Mouse (Mus musculus) spleen, postnatal 4 days (tissue): ENCODE measurements around the gene Nfic.

Experiments used
- DNase-seq, 2 experiments: peaks; one replicate each; pipeline ENCODE4 v3.0.0; 2022; ENCODE audit warnings: low spot score in 2 of 2

Gene Nfic

GRCm38 (mm10) chr10:81404082-81404481 is 51.4 kb downstream of the Nfic start:
- no peak for DNase-seq

GRCm38 (mm10) chr10:81403511-81403910 is 51.9 kb downstream of the Nfic start:
- DNase-seq, result no peak

- DNase-seq, result no peak
These were observed 53.1 kb downstream of the Nfic start for GRCm38 (mm10) chr10:81402227-81402765.

GRCm38 (mm10) chr10:81401521-81402226 is 53.8 kb downstream of the Nfic start:
- peak; percentile 69 to 79 for DNase-seq

- no peak for DNase-seq
These were observed 54.3 kb downstream of the Nfic start for GRCm38 (mm10) chr10:81401205-81401520.

GRCm38 (mm10) chr10:81400371-81401204 is 54.8 kb downstream of the Nfic start:
- no peak for DNase-seq

- DNase-seq, result no peak
These were observed 55.6 kb downstream of the Nfic start for GRCm38 (mm10) chr10:81399798-81400308.

GRCm38 (mm10) chr10:81399296-81399695 is 56.1 kb downstream of the Nfic start:
- DNase-seq, result no peak

GRCm38 (mm10) chr10:81396749-81397148 is 58.7 kb downstream of the Nfic start:
- DNase-seq, result no peak

- DNase-seq, result no peak
These were observed 59.6 kb downstream of the Nfic start for GRCm38 (mm10) chr10:81395865-81396264.

- DNase-seq, result peak; percentile 75 to 93
These were observed 60.3 kb downstream of the Nfic start for GRCm38 (mm10) chr10:81395127-81395526.

GRCm38 (mm10) chr10:81393456-81394063 is 61.9 kb downstream of the Nfic start:
- DNase-seq, result no peak

GRCm38 (mm10) chr10:81392781-81393185 is 62.7 kb downstream of the Nfic start, which contains the start of gene Smim24:
Gene Smim24 (plus strand): TSS chr10:81393051.
- DNase-seq, result no peak

GRCm38 (mm10) chr10:81392270-81392669 is 63.2 kb downstream of the Nfic start:
- DNase-seq, result no peak

GRCm38 (mm10) chr10:81390678-81390965 is 64.8 kb downstream of the Nfic start:
- no peak for DNase-seq

GRCm38 (mm10) chr10:81389801-81390677 is 65.4 kb downstream of the Nfic start:
- peak; percentile 79 to 94 for DNase-seq

- DNase-seq, result no peak
These were observed 66.1 kb downstream of the Nfic start for GRCm38 (mm10) chr10:81389373-81389772.

- no peak for DNase-seq
These were observed 66.9 kb downstream of the Nfic start, which contains the start of gene Gm48552 for GRCm38 (mm10) chr10:81388505-81389055. Gene Gm48552 (plus strand): TSS chr10:81389005.

GRCm38 (mm10) chr10:81387716-81388115 is 67.7 kb downstream of the Nfic start:
- DNase-seq, result no peak

GRCm38 (mm10) chr10:81385603-81386306 is 69.7 kb downstream of the Nfic start:
- DNase-seq, result no peak
